Mouse (Mus musculus) liver, embryonic 14.5 days (tissue): ENCODE results near the gene Dnajc22.

Source experiments
- CTCF ChIP-seq: IDR thresholded peaks from 2 replicates; pipeline ENCODE4 v1.5.1; 2016; ENCODE audit warnings: antibody characterized with exemption, low read depth, control low read depth
- EP300 ChIP-seq: IDR thresholded peaks from 2 replicates; pipeline ENCODE4 v1.6.1; 2016; ENCODE audit warnings: antibody characterized with exemption, low read depth

- TF ChIP-seq CTCF (no peak), EP300 (no peak)
These were observed 8.4 kb upstream of the Dnajc22 start for GRCm38 (mm10) chr15:99084618-99085017.
